Comparison of ENCODE assay signal across 8 mouse cellular contexts in the genomic region with DNA sequence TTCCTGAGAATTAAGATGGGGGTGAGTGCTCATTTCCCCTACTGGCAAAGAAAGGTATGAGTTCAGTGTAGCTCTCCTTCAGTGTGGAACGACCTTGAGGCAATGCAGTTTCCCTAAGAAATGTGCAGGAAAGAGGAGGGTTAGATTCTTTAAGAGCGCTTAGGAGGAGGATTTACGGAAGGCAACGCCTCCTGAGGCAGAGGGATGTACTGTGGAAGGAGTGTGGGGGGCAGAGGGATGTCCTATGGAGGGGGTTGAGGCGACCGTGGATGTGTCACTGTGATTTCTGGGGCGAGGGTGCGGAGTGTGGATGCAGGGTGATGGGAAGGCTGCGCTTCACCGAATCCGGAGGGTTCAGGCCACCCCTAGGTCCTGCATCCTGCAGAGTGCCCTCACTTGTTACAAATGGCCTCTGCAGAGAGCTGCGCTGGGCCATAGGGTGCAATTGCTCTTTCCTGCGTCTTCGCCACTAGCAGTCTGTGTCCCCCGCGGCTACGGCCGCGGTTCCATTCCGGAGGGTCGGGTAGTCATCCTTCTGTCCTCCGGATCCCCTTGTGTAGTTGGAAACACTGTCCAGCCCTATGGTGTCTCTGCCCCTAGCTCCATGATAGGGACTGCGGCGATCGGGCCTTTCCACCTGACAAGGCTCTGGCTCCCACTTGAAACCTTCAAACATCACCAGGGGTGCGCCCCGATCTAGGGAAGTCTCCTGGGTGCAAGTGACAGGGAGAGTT. TPM values are rescaled to one million over a fixed set of nuclear protein-coding genes. Genes with fewer than 3 reads are reported as not detected.
A peak's percentile ranks its signal among the peaks of the same experiment; 100 is the strongest.
DNase-seq lines count a peak whose midpoint lies in the region; ATAC-seq and TF ChIP-seq lines count a peak whose summit lies in the region.

No protein-coding gene starts in this region.

- H3K4me1 ChIP-seq in kidney, adult 2 months (ENCODE audit: control insufficient read depth, insufficient read depth, low read length), result peaks cover 3% of the 10 kb centered on the region; the same call in 1 of the 2 replicates
- peaks cover 9% of the 10 kb centered on the region for H3K4me1 ChIP-seq in embryonic facial prominence, embryonic 13.5 days
- peaks cover 6% of the 10 kb centered on the region; the same call in 1 of the 2 replicates for H3K4me1 ChIP-seq in intestine, embryonic 16.5 days (ENCODE audit: control insufficient read depth, insufficient read depth, low read length)
- peaks cover 4% of the 10 kb centered on the region; the same call in 1 of the 2 replicates for H3K4me1 ChIP-seq in midbrain, embryonic 16.5 days (ENCODE audit: control insufficient read depth, insufficient read depth, low read length)

- peak; percentile 35 for DNase-seq in kidney, adult 2 months
- no peak for DNase-seq in kidney, adult 18-20 months
- peak; percentile 76 for DNase-seq in ES-CJ7 (ENCODE audit: low read depth, low spot score)
- DNase-seq in adrenal gland, adult (ENCODE audit: inconsistent age in 2 of 2, low spot score in 1 of 2), result no peak
- no peak for DNase-seq in urinary bladder, adult 2 months (ENCODE audit: low spot score)

- 3% methylated on average over 27 of the region's 27 CpGs for WGBS in kidney, adult 2 months
- 3% methylated on average over 27 of the region's 27 CpGs for WGBS in embryonic facial prominence, embryonic 13.5 days
- 4% methylated on average over 27 of the region's 27 CpGs for WGBS in intestine, embryonic 16.5 days
- 3% methylated on average over 27 of the region's 27 CpGs for WGBS in midbrain, embryonic 16.5 days

- H3K9me3 ChIP-seq in embryonic facial prominence, embryonic 13.5 days, result no peaks in the 10 kb centered on the region
- H3K9me3 ChIP-seq in intestine, embryonic 16.5 days (ENCODE audit: control insufficient read depth, low read length), result no peaks in the 10 kb centered on the region
- no peaks in the 10 kb centered on the region for H3K9me3 ChIP-seq in midbrain, embryonic 16.5 days (replicated peaks; ENCODE audit: control insufficient read depth, low read length, poor library complexity, severe bottlenecking)

- TF ChIP-seq CTCF in kidney, adult 2 months (conservative IDR thresholded peaks at IDR 0.05; ENCODE audit: insufficient read depth, insufficient read length, low read depth, low read length), result no peak

- ATAC-seq in embryonic facial prominence, embryonic 13.5 days (ENCODE audit: insufficient number of reproducible peaks, insufficient read depth, low FRiP score, low TSS enrichment, low read depth), result no peak
- peak; percentile 36 for ATAC-seq in intestine, embryonic 16.5 days
- ATAC-seq in midbrain, embryonic 16.5 days, result peak; percentile 45; the same call in 1 of the 2 replicates

- H3K27me3 ChIP-seq in kidney, adult 2 months (replicated peaks; ENCODE audit: control insufficient read depth, insufficient read depth, low read length), result no peaks in the 10 kb centered on the region
- peaks cover 93% of the 10 kb centered on the region for H3K27me3 ChIP-seq in embryonic facial prominence, embryonic 13.5 days
- H3K27me3 ChIP-seq in intestine, embryonic 16.5 days (replicated peaks; ENCODE audit: control insufficient read depth, insufficient read depth, low read length), result peaks cover 38% of the 10 kb centered on the region
- H3K27me3 ChIP-seq in midbrain, embryonic 16.5 days (ENCODE audit: control insufficient read depth, insufficient read depth, low read depth, low read length), result peaks cover 30% of the 10 kb centered on the region

- peak overlapping the region; percentile 18 for H3K4me3 ChIP-seq in kidney, adult 2 months (ENCODE audit: insufficient read depth, low read depth, low read length)
- H3K4me3 ChIP-seq in embryonic facial prominence, embryonic 13.5 days, result peak overlapping the region; percentile 42
- H3K4me3 ChIP-seq in intestine, embryonic 16.5 days (ENCODE audit: low read length), result peak overlapping the region; percentile 37
- peak overlapping the region; percentile 38 for H3K4me3 ChIP-seq in midbrain, embryonic 16.5 days (ENCODE audit: low read depth, low read length)

- H3K27ac ChIP-seq in kidney, adult 2 months (ENCODE audit: insufficient read depth, low read depth, low read length), result peak overlapping the region; percentile 11; the same call in 1 of the 2 replicates
- H3K27ac ChIP-seq in embryonic facial prominence, embryonic 13.5 days, result no peak overlapping the region
- H3K27ac ChIP-seq in intestine, embryonic 16.5 days (ENCODE audit: low read length), result no peak overlapping the region
- no peak overlapping the region for H3K27ac ChIP-seq in midbrain, embryonic 16.5 days (ENCODE audit: low read length)

- H3K36me3 ChIP-seq in kidney, adult 2 months (ENCODE audit: control insufficient read depth, insufficient read depth, low read length), result no peaks in the 10 kb centered on the region
- H3K36me3 ChIP-seq in embryonic facial prominence, embryonic 13.5 days, result no peaks in the 10 kb centered on the region
- no peaks in the 10 kb centered on the region for H3K36me3 ChIP-seq in intestine, embryonic 16.5 days (ENCODE audit: control insufficient read depth, insufficient read depth, low read length)
- H3K36me3 ChIP-seq in midbrain, embryonic 16.5 days (ENCODE audit: control insufficient read depth, insufficient read depth, low read length), result no peaks in the 10 kb centered on the region

- TF ChIP-seq POLR2A in kidney, adult 2 months (IDR thresholded peaks at IDR 0.05; ENCODE audit: low read depth, low read length), result no peak

- H3K9ac ChIP-seq in embryonic facial prominence, embryonic 13.5 days, result peak overlapping the region; percentile 64
- H3K9ac ChIP-seq in intestine, embryonic 16.5 days (ENCODE audit: low read depth, low read length), result peak overlapping the region; percentile 38; the same call in 1 of the 2 replicates
- H3K9ac ChIP-seq in midbrain, embryonic 16.5 days (ENCODE audit: low read depth, low read length), result peak overlapping the region; percentile 50

- H3K4me2 ChIP-seq in embryonic facial prominence, embryonic 13.5 days, result peak overlapping the region; percentile 82
- peak overlapping the region; percentile 63 for H3K4me2 ChIP-seq in intestine, embryonic 16.5 days (ENCODE audit: low read depth, low read length)
- H3K4me2 ChIP-seq in midbrain, embryonic 16.5 days (ENCODE audit: low read length), result peak overlapping the region; percentile 74

RNA-seq across cellular contexts. Expression of a gene that starts 7.5 kb away (rescaled TPM):
- polyA plus RNA-seq in kidney, adult 2 months (2012; rRNA removed), result 13.3 and 13.8 TPM in 2 replicates
- 0.24 and 0.66 TPM in 2 replicates for polyA plus RNA-seq in embryonic facial prominence, embryonic 13.5 days (2015; fragmentation: Nextera tagmentation; extraction: Ambion mirVana)
- 0.13 and 0.15 TPM in 2 replicates for polyA plus RNA-seq in intestine, embryonic 16.5 days (2015; fragmentation: Nextera tagmentation; extraction: Ambion mirVana)
- polyA plus RNA-seq in midbrain, embryonic 16.5 days (2015; fragmentation: Nextera tagmentation; extraction: Ambion mirVana), result 0.28 and 0.31 TPM in 2 replicates
- polyA plus RNA-seq in urinary bladder, adult 2 months (2012; rRNA removed), result 0.98 and 1.3 TPM in 2 replicates

RNA-seq across cellular contexts. Expression of a gene that starts 28.1 kb away (rescaled TPM):
- polyA plus RNA-seq in kidney, adult 2 months (2012; rRNA removed), result 0.45 and 0.58 TPM in 2 replicates
- polyA plus RNA-seq in embryonic facial prominence, embryonic 13.5 days (2015; fragmentation: Nextera tagmentation; extraction: Ambion mirVana), result 5.8 and 5.9 TPM in 2 replicates
- 1.9 and 2.1 TPM in 2 replicates for polyA plus RNA-seq in intestine, embryonic 16.5 days (2015; fragmentation: Nextera tagmentation; extraction: Ambion mirVana)
- 10.0 and 11.3 TPM in 2 replicates for polyA plus RNA-seq in midbrain, embryonic 16.5 days (2015; fragmentation: Nextera tagmentation; extraction: Ambion mirVana)
- 0.33 and 0.44 TPM in 2 replicates for polyA plus RNA-seq in urinary bladder, adult 2 months (2012; rRNA removed)

RNA-seq across cellular contexts. Expression of a gene that starts 36.1 kb away (rescaled TPM):
- 2.7 and 2.9 TPM in 2 replicates for polyA plus RNA-seq in kidney, adult 2 months (2012; rRNA removed)
- polyA plus RNA-seq in embryonic facial prominence, embryonic 13.5 days (2015; fragmentation: Nextera tagmentation; extraction: Ambion mirVana), result 0.59 and 2.2 TPM in 2 replicates
- 0.15 and 0.36 TPM in 2 replicates for polyA plus RNA-seq in intestine, embryonic 16.5 days (2015; fragmentation: Nextera tagmentation; extraction: Ambion mirVana)
- polyA plus RNA-seq in midbrain, embryonic 16.5 days (2015; fragmentation: Nextera tagmentation; extraction: Ambion mirVana), result 0.12 and 0.18 TPM in 2 replicates
- 0.06 TPM in 2 replicates for polyA plus RNA-seq in urinary bladder, adult 2 months (2012; rRNA removed)

RNA-seq across cellular contexts. Expression of a gene that starts 58.2 kb away (rescaled TPM):
- 1.2 and 1.5 TPM in 2 replicates for polyA plus RNA-seq in kidney, adult 2 months (2012; rRNA removed)
- 1.3 and 2.3 TPM in 2 replicates for polyA plus RNA-seq in embryonic facial prominence, embryonic 13.5 days (2015; fragmentation: Nextera tagmentation; extraction: Ambion mirVana)
- 45.2 and 46.2 TPM in 2 replicates for polyA plus RNA-seq in intestine, embryonic 16.5 days (2015; fragmentation: Nextera tagmentation; extraction: Ambion mirVana)
- not detected in 2 replicates for polyA plus RNA-seq in midbrain, embryonic 16.5 days (2015; fragmentation: Nextera tagmentation; extraction: Ambion mirVana)
- 5.6 and 5.9 TPM in 2 replicates for polyA plus RNA-seq in urinary bladder, adult 2 months (2012; rRNA removed)

Comparison
In these comparisons a context has a peak if more than half of its experiments do, and no peak if none do; other contexts are left out.
1. DNase-seq: peak in kidney, adult 2 months (single experiment) and ES-CJ7 (single experiment); none in kidney, adult 18-20 months (single experiment), adrenal gland, adult (0 of 2) and urinary bladder, adult 2 months (single experiment).
2. Peak in every context shown above with its lines, with median percentiles within 50 percentile points of each other: H3K4me3 ChIP-seq, H3K4me2 ChIP-seq and H3K9ac ChIP-seq.